In the genomic region with DNA sequence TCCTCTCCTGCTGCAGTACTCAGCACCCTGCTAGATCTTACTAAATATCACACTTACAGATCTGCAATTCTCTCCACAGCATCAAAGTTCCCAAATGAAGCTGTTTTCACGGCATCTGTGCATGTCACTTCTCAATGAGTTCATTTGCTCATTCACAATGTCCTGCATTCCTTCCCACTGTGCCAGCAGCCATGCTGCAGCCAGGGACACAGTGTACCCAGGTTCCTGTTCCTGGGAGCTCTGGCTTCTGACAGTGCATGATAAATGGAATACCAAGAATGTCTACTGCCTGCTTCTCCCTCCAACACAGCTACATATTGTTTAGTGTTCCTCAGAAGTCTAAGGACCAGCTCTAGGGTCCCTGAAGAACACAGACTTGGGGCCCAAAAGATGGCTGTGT, we compare ENCODE assay signal across 22 mouse cellular contexts. TPM values are rescaled to one million over a fixed set of nuclear protein-coding genes. Genes with fewer than 3 reads are reported as not detected.
A peak's percentile ranks its signal among the peaks of the same experiment; 100 is the strongest.
DNase-seq lines count a peak whose midpoint lies in the region; ATAC-seq lines count a peak whose summit lies in the region.
"Had no signal": no experiment of that assay in that cellular context is flagged by ENCODE, and none has a peak within 500 bp of the region (broad histone marks: within the 10 kb centered on the region; RNA-seq: fewer than 3 reads in every experiment).

No protein-coding gene starts in this region.

- no peak overlapping the region for H3K4me2 ChIP-seq in hindbrain, embryonic 16.5 days (ENCODE audit: low read length)
- H3K4me2 ChIP-seq in hindbrain, embryonic 14.5 days (replicated peaks) = no peak overlapping the region
- H3K4me2 ChIP-seq: midbrain, embryonic 15.5 days; neural tube, embryonic 15.5 days; stomach, embryonic 15.5 days had no signal

- WGBS in hindbrain, embryonic 16.5 days = 50% methylated on average over 1 of the region's 1 CpGs
- whole genome bisulfite sequencing in hindbrain, embryonic 14.5 days = 50% methylated on average over 1 of the region's 1 CpGs

- no peak overlapping the region for H3K4me3 ChIP-seq in hindbrain, embryonic 16.5 days (ENCODE audit: low read length)
- no peak overlapping the region for H3K4me3 ChIP-seq in hindbrain, embryonic 14.5 days (replicated peaks; ENCODE audit: low read length)
- H3K4me3 ChIP-seq: forebrain, embryonic 10.5 days; megakaryocyte, embryonic 14.5 days; midbrain, embryonic 15.5 days; neural tube, embryonic 15.5 days; stomach, embryonic 15.5 days had no signal

- intact Hi-C loops in gastrocnemius, postnatal 14 days (cut with DNase I; ENCODE audit: low total_unique reads) = no loop called here

- H3K9me3 ChIP-seq in hindbrain, embryonic 16.5 days (ENCODE audit: control insufficient read depth, low read length) = no peaks in the 10 kb centered on the region
- H3K9me3 ChIP-seq in hindbrain, embryonic 14.5 days (ENCODE audit: control insufficient read depth, low read length) = no peaks in the 10 kb centered on the region
- H3K9me3 ChIP-seq: forebrain, embryonic 10.5 days; megakaryocyte, embryonic 14.5 days; midbrain, embryonic 15.5 days; neural tube, embryonic 15.5 days; stomach, embryonic 15.5 days had no signal

- H3K27ac ChIP-seq in hindbrain, embryonic 16.5 days (ENCODE audit: low read depth, low read length) = no peak overlapping the region
- no peak overlapping the region for H3K27ac ChIP-seq in hindbrain, embryonic 14.5 days
- H3K27ac ChIP-seq: forebrain, embryonic 10.5 days; kidney, postnatal 0 days; midbrain, embryonic 15.5 days; neural tube, embryonic 15.5 days; stomach, embryonic 15.5 days had no signal

- ATAC-seq in hindbrain, embryonic 16.5 days = 0 out of 2 replicates have a peak, but pooled peaks have one; percentile 42
- ATAC-seq in hindbrain, embryonic 14.5 days (ENCODE audit: low FRiP score) = no peak
- ATAC-seq: forebrain, postnatal 0 days; liver, postnatal 0 days; midbrain, embryonic 15.5 days had no signal

- H3K4me1 ChIP-seq in hindbrain, embryonic 16.5 days (ENCODE audit: control insufficient read depth, insufficient read depth, low read depth, low read length) = no peaks in the 10 kb centered on the region
- H3K4me1 ChIP-seq in hindbrain, embryonic 14.5 days (replicated peaks; ENCODE audit: control insufficient read depth, insufficient read depth, low read length) = no peaks in the 10 kb centered on the region; the same call in 1 of the 2 replicates
- H3K4me1 ChIP-seq: midbrain, embryonic 15.5 days had no signal

- no peak overlapping the region for H3K9ac ChIP-seq in hindbrain, embryonic 16.5 days (ENCODE audit: low read depth, low read length)
- no peak overlapping the region for H3K9ac ChIP-seq in hindbrain, embryonic 14.5 days
- H3K9ac ChIP-seq: forebrain, postnatal 0 days; liver, postnatal 0 days; midbrain, embryonic 15.5 days; neural tube, embryonic 15.5 days; stomach, embryonic 15.5 days had no signal

- no peaks in the 10 kb centered on the region for H3K36me3 ChIP-seq in hindbrain, embryonic 16.5 days (ENCODE audit: control insufficient read depth, insufficient read depth, low read length)
- H3K36me3 ChIP-seq in hindbrain, embryonic 14.5 days (replicated peaks; ENCODE audit: control insufficient read depth, insufficient read depth) = no peaks in the 10 kb centered on the region
- H3K36me3 ChIP-seq: midbrain, embryonic 15.5 days; neural tube, embryonic 15.5 days; stomach, embryonic 15.5 days had no signal

- peak; percentile 57 for DNase-seq in gastrocnemius, postnatal 25 days
- DNase-seq in gastrocnemius, postnatal 14 days = no peak
- DNase-seq in hindbrain, embryonic 14.5 days (ENCODE audit: low spot score) = no peak
- peak; percentile 28 for DNase-seq in right cerebral cortex, adult 18-20 months
- no peak for DNase-seq in right cerebral cortex, adult 2 months (ENCODE audit: low spot score in 2 of 2)
- DNase-seq in urinary bladder, postnatal 4 days (ENCODE audit: low spot score in 2 of 2) = no peak
- DNase-seq: adrenal gland, postnatal 10 days; cerebellum, postnatal 36 days; forebrain, postnatal 0 days; kidney, adult 11 months; left cerebral cortex, postnatal 4 days; liver; liver, postnatal 0 days; lung, postnatal 14 days; right cerebral cortex, postnatal 25 days had no signal

- H3K27me3 ChIP-seq in hindbrain, embryonic 16.5 days (replicated peaks; ENCODE audit: control insufficient read depth, insufficient read depth, low read length) = no peaks in the 10 kb centered on the region
- H3K27me3 ChIP-seq in hindbrain, embryonic 14.5 days (ENCODE audit: control insufficient read depth, insufficient read depth, low read length) = no peaks in the 10 kb centered on the region
- H3K27me3 ChIP-seq: midbrain, embryonic 15.5 days; neural tube, embryonic 15.5 days; stomach, embryonic 15.5 days had no signal

RNA-seq across cellular contexts. Expression of gene Bcar1, which starts 52.9 kb away (rescaled TPM):
- total RNA-seq in gastrocnemius, postnatal 25 days (2021) = 1 to 10 TPM; 8.7 to 9.7 TPM
- total RNA-seq in gastrocnemius, postnatal 14 days (2021) = 10 to 100 TPM; 15.5 to 17.4 TPM
- polyA plus RNA-seq in hindbrain, embryonic 16.5 days (2015; fragmentation: Nextera tagmentation; extraction: Ambion mirVana) = 37.6 and 50.0 TPM in 2 replicates
- 49.1 and 52.1 TPM in 2 replicates for polyA plus RNA-seq in hindbrain, embryonic 14.5 days (2014; fragmentation: Nextera tagmentation; extraction: Ambion mirVana)

RNA-seq across cellular contexts. Expression of gene Cfdp1, which starts 57.6 kb away (rescaled TPM):
- total RNA-seq in gastrocnemius, postnatal 25 days (2021) = 10 to 100 TPM; 18.1 to 21.4 TPM
- 10 to 100 TPM; 21.5 to 30.1 TPM for total RNA-seq in gastrocnemius, postnatal 14 days (2021)
- 202 and 210 TPM in 2 replicates for polyA plus RNA-seq in hindbrain, embryonic 16.5 days (2015; fragmentation: Nextera tagmentation; extraction: Ambion mirVana)
- 155 and 172 TPM in 2 replicates for polyA plus RNA-seq in hindbrain, embryonic 14.5 days (2014; fragmentation: Nextera tagmentation; extraction: Ambion mirVana)

Comparison
In these comparisons a context has a peak if more than half of its experiments do, and no peak if none do; other contexts are left out.
1. DNase-seq: peak in gastrocnemius, postnatal 25 days (single experiment) and right cerebral cortex, adult 18-20 months (single experiment); none in gastrocnemius, postnatal 14 days (single experiment), hindbrain, embryonic 14.5 days (single experiment), right cerebral cortex, adult 2 months (0 of 2) and urinary bladder, postnatal 4 days (0 of 2).